Mouse (Mus musculus): ENCODE data around the gene Scnn1g.

Gene Scnn1g

DNA sequence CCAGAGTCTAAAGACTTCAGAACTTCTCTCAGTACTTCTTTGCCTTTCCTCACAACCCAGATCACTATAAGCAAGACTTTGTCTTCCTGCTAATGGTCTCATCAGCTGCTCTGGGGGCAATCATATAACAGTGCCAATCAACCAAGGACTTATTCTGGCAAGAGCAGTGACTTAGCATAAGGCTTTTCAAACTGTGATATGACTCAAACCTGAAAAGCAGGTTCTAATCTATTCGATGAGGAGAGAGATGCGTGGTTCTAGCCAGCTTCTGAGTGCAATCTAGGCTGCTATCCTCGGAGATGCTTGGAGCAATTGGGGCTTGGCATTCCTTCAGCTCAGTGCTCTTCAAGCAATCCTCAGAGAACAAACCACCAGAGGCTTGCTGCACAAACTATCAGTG, 44.7 kb downstream of the Scnn1g start:
- DNase-seq, result no peak

DNA sequence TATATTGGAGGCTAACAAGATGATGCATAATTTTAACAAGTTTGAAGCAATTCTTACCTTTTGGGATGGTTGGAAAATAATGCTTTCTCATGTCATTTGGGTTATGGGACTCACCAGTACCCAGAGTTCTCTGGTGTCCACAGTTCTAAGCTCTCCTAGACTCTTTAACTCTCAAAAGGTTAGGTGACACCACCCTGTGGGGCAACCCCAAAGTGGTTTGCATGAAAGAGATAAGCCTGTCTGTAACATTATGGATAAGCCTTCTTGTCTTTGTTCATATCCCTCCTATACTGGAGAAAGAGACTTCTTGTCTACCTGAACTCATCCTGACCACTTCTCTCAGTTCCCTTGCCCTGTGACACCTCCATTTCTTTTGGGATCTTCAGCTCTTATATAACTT, 45.1 kb downstream of the Scnn1g start:
- DNase-seq, result no peak

DNA sequence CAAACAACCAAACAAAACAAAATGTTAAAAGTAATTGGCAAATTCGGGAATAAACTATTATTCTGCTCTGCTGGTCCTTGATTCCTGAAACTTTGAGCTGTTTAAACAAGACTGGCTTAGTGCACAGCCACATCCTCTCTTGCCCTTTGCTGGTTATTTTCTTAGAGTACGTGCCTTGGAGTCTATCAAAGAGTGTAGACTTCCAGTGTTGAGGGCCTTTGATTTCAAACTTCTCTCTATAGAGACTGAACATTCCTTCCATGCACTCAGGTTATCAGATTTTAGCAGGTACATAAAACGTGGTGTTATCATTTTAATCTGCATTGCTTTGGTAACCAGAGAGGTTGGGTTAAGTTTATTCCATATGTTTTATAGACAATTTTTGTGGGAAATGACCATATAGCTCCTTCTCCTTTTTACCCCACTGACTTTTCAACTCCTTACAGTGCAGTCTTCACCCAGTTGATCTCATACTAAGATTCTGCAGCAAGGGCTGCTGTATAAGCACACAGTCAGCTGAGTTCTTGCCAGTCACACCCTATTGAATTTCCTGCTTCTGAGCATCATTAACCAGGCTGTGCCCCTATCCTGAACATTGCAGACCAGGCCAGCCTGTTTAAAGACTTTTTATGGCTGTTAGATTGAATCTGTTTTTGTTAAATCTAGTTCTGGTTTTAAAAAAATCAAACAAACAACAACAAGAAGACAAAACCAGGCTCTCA, 48.1 kb downstream of the Scnn1g start:
- DNase-seq, result no peak

DNA sequence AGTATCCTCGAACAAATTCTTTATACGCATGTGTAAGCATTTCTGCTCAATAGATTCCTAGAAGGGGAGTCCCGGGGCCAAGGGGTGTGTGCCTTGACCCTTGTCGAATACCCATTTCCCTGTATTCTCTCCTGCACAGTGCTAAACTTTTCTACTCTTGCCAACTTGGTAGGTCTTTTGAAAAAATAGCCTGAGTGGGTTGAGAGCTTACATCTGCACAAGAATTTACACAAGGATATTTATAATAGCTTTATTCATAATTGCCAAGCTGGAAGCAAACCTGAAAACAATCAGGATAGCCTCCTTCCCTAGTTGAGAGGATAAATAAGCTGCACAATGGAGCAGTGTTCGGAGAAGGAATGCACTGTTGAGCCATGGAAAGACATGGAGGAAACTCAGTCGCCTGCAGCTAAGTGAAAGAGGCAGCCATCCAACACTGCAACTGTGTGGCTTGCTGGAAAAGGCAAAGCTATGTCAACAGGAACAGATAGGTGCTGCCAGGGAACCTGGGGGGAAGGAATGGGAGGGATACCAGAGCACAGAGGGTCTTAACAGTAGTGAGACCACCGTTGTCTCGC, 51.5 kb downstream of the Scnn1g start:
- no peak for DNase-seq

DNA sequence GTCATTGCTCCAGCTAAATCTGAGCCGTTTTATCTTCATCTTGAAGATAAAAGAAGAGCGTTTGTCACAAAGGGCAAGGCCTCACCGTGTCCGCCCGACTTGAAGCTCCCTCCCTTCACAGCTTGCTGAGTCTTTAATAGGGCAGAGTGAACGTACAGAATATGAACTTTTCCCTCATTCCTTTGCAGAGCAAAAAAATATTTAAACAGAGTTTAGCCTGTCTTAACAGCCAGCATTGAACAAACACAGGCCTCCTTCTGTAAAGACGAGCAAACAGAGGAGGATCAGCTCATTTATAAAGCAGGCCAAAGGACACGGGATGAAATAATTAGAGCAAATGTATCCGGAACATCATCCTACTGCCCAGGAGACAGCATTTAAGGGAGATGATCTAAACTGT, 63.5 kb downstream of the Scnn1g start:
- DNase-seq, result no peak

DNA sequence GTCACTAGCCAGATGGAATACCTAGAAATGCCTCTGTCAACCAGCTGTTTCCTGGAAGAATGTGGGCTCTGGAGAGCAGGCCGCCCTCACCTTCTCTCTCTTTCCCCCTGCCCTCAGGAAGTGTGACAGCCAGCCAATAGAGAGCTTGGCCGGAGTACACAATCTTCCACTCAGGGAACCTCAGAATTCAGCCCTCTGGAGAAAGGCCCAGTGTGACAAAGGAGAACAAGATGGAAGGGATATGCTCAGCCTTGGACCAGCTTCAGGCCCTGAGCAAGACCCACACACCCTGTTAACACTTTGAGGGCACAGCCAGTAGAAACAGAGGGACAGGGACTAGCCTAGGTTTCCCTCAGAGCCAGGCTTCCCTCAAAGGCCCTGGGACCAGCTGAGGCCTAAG, 68.2 kb downstream of the Scnn1g start:
- peak; percentile 5 to 26 for DNase-seq

DNA sequence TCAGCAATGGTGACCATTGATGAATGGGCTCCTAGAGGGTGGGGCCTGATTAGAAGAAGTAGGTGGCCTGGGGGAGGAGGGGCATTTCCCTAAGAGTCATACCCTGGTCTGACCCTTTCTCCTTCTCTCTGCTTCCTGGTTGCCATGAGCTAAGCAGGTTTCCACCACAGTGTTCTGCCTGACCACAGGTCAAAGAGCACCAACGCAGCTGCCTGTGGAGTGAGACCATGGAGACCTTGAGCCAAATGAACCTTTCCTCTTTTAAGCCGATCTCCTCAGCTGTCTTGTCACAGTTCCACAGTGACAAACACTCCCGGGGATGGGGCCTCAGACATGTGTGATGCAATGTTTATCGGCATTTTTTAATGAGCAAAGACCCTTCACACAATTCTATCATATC, 68.7 kb downstream of the Scnn1g start:
- no peak for DNase-seq

DNA sequence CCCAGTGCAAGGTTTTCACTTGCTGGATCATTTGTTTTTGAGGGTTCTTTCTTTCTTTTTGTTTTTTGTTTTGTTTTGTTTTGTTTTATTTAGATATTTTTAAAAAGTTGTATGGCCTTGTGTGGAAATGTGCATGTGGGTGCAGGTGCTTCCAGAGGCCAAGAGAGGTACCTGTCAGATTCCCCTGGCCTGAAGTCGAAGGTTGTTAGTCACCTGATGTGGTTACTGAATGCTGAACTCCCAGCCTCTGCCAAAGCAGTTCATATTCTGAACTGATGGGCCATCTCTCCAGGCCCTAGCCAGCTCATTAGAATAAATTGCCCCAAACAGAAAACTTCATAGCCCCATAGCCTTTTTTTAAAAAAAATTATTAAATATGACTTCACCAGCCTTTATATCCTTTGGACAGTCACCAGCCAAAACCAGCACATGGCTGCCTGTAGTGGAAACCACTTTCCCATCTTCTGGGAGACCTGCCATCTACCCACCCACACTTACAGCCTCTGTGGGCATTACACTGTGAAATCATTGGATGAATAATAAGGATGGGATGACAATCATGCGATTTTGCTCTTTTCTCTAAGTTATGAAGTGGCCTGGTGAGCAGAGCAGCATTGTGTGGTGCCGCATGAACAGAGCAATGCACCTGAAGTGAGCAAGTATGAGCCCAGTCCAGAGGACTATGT, 71.7 kb downstream of the Scnn1g start:
- DNase-seq, result no peak

DNA sequence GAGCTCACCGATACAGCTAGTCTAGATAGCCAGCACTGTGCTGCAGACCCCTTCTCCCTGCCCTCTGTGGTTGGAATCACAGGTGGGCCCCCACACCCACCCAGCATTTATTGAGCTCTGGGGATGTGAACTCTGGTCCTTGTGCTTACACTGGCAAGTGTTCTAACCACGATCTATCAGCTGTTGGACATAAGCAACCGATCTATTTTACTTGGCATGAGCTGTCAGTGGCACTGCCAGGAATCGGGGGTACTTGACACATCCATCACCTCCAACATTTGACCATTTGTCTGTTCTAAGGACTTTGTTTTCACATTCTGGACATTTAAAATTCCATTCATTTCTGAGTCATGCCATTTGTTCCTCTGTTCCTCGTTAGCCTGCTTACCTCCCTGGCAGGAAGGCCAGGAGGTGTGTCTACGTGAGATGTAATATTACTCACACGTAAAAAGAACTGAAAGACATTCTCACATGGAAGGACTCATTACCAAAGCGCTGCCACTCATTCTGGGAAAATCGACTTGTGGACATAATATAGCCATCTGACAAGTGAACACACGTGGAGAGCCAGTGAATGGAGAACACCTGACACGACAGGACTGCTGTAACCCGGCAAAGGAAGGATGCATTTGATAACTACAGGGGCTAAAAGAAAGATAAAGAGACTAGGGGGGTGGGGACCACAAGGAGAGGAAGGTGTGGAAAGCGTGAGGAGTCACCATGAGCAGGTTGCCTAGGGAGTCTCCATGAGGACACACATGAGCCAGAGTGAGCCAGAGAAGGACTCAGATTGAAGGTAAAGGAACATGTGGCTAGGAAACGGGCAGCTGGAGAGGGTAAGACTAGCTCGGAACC, 73.7 kb downstream of the Scnn1g start:
- no peak for DNase-seq

Data from lung, postnatal 4 days (tissue).